Mouse (Mus musculus) layer of hippocampus, adult 8-10 months (tissue): ENCODE data around the gene Armc6. TPM values are rescaled to one million over a fixed set of nuclear protein-coding genes. Genes with fewer than 3 reads are reported as not detected.

Experiments
- DNase-seq, 2 experiments: peaks; one replicate each; pipeline ENCODE4 v3.0.0; 2022; ENCODE audit warnings: low spot score in 2 of 2
- total RNA-seq, 4 experiments: library from RNA; stranded (reverse); gene quantifications; 2 replicates each; pipeline ENCODE4 v1.2.4; 2022

The Armc6 gene
- total RNA-seq, 4 experiments from 2014 or later = 38.0 to 49.2 (median 40.1) TPM

GRCm38 (mm10) chr8:70197603-70198002 is 36.7 kb downstream of the Armc6 start:
- DNase-seq = no peak

GRCm38 (mm10) chr8:70195762-70196161 is 38.5 kb downstream of the Armc6 start:
- no peak for DNase-seq

- DNase-seq = no peak
These were observed 40.1 kb downstream of the Armc6 start for GRCm38 (mm10) chr8:70194191-70194590.

GRCm38 (mm10) chr8:70193238-70193637 is 41.0 kb downstream of the Armc6 start:
- DNase-seq = no peak

- no peak for DNase-seq
These were observed 45.6 kb downstream of the Armc6 start for GRCm38 (mm10) chr8:70188707-70189106.

- DNase-seq = no peak
These were observed 51.1 kb downstream of the Armc6 start for GRCm38 (mm10) chr8:70183194-70183593.

GRCm38 (mm10) chr8:70181903-70182252 is 52.4 kb downstream of the Armc6 start:
- DNase-seq = no peak

- DNase-seq = no peak
These were observed 52.9 kb downstream of the Armc6 start for GRCm38 (mm10) chr8:70181212-70181902.

- DNase-seq = no peak
These were observed 55.2 kb downstream of the Armc6 start for GRCm38 (mm10) chr8:70179082-70179481.

GRCm38 (mm10) chr8:70178231-70178630 is 56.0 kb downstream of the Armc6 start:
- no peak for DNase-seq

GRCm38 (mm10) chr8:70174079-70174478 is 60.2 kb downstream of the Armc6 start:
- no peak for DNase-seq

GRCm38 (mm10) chr8:70173320-70173719 is 60.9 kb downstream of the Armc6 start:
- DNase-seq = no peak

GRCm38 (mm10) chr8:70172043-70172681 is 62.1 kb downstream of the Armc6 start, which contains the start of gene Tmem161a:
TSS of gene Tmem161a (plus strand) at chr8:70172356.
- peak; percentile 93 to 94 for DNase-seq

- no peak for DNase-seq
These were observed 63.0 kb downstream of the Armc6 start for GRCm38 (mm10) chr8:70171240-70171639.

- DNase-seq = no peak
These were observed 63.5 kb downstream of the Armc6 start for GRCm38 (mm10) chr8:70170748-70171147.

Other genes with a start within 250 kb of the Armc6 start
- gene Gatad2a, start 238.1 kb downstream of the Armc6 start, total RNA-seq = 10 to 100 TPM; 27.9 to 37.6 (median 33.3) TPM
- gene Mau2, start 191.7 kb downstream of the Armc6 start, total RNA-seq = 10 to 100 TPM; 62.7 to 76.5 (median 72.8) TPM
- gene Sugp1, start 191.7 kb downstream of the Armc6 start, total RNA-seq = 10 to 100 TPM; 55.2 to 60.3 (median 57.2) TPM
- 10 to 100 TPM in 1 of 4 experiments, 1 to 10 TPM in 3; 2.6 to 11.3 (median 4.6) TPM for gene Tm6sf2, start 161.5 kb downstream of the Armc6 start, total RNA-seq
- gene Hapln4, start 151.0 kb downstream of the Armc6 start, total RNA-seq = 100 to 1,000 TPM in 2 of 4 experiments, 10 to 100 TPM in 2; 96.7 to 109 (median 100) TPM
- 100 to 1,000 TPM; 121 to 134 (median 129) TPM for gene Ncan, start 113.6 kb downstream of the Armc6 start, total RNA-seq
- gene Nr2c2ap, start 103.1 kb downstream of the Armc6 start, total RNA-seq = 10 to 100 TPM; 28.3 to 38.4 (median 31.2) TPM
- 10 to 100 TPM; 13.6 to 18.9 (median 14.7) TPM for gene Rfxank, start 95.3 kb downstream of the Armc6 start, total RNA-seq
- gene Borcs8, start 95.0 kb downstream of the Armc6 start, total RNA-seq = 10 to 100 TPM; 41.6 to 46.4 (median 43.8) TPM
- gene Mef2b, start 94.8 kb downstream of the Armc6 start, total RNA-seq = under 1 TPM in 2 of 4 experiments, not detected in 2; 0.82 to 0.96 TPM
- 10 to 100 TPM; 48.9 to 58.8 (median 53.3) TPM for gene Tmem161a, start 62.1 kb downstream of the Armc6 start, total RNA-seq
- gene Slc25a42, start 22.2 kb downstream of the Armc6 start, total RNA-seq = 10 to 100 TPM; 32.9 to 55.2 (median 45.8) TPM
- gene Sugp2, start 240 bp downstream of the Armc6 start, total RNA-seq = 100 to 1,000 TPM; 113 to 141 (median 123) TPM
- 10 to 100 TPM; 74.1 to 89.8 (median 80.1) TPM for gene Homer3, start 48.4 kb upstream of the Armc6 start, total RNA-seq
- 10 to 100 TPM; 49.2 to 55.5 (median 54.6) TPM for gene Ddx49, start 68.0 kb upstream of the Armc6 start, total RNA-seq
- 100 to 1,000 TPM; 127 to 152 (median 135) TPM for gene Cope, start 68.1 kb upstream of the Armc6 start, total RNA-seq
- 100 to 1,000 TPM in 3 of 4 experiments, 10 to 100 TPM in 1; 99.3 to 118 (median 106) TPM for gene Cers1, start 81.3 kb upstream of the Armc6 start, total RNA-seq
- gene Gdf1, start 95.4 kb upstream of the Armc6 start, total RNA-seq = 10 to 100 TPM in 2 of 4 experiments, 1 to 10 TPM in 1, not detected in 1; 4.8 to 16.4 (median 11.3) TPM
- gene Upf1, start 118.8 kb upstream of the Armc6 start, total RNA-seq = 10 to 100 TPM; 57.9 to 73.1 (median 65.4) TPM
- gene Comp, start 139.1 kb upstream of the Armc6 start, total RNA-seq = 1 to 10 TPM in 1 of 4 experiments, under 1 TPM in 3; 0.31 to 1.4 (median 0.73) TPM
- 100 to 1,000 TPM; 154 to 203 (median 177) TPM for gene Crtc1, start 205.1 kb upstream of the Armc6 start, total RNA-seq
- 10 to 100 TPM; 48.4 to 56.6 (median 53.1) TPM for gene Klhl26, start 242.5 kb upstream of the Armc6 start, total RNA-seq